Mouse (Mus musculus): ENCODE measurements around the gene Pacsin3.

- no peak for TF ChIP-seq CTCF (IDR thresholded peaks at IDR 0.05; ENCODE audit: low read depth)
- TF ChIP-seq EP300 (IDR thresholded peaks at IDR 0.05; ENCODE audit: low read depth) = no peak
These were observed 3.2 kb upstream of the Pacsin3 start for GRCm38 (mm10) chr2:91252512-91252911.
